Mouse (Mus musculus) liver, adult 2 months (tissue): ENCODE measurements around the gene Pla2g15.

Experiments used
- CTCF ChIP-seq: fragments of 200-500 bp; IDR thresholded peaks from 2 replicates; pipeline ENCODE4 v1.5.1; 2011; ENCODE audit warnings: low read depth, low read length, control low read depth
- POLR2A ChIP-seq: fragments of 200-500 bp; IDR thresholded peaks from 2 replicates; pipeline ENCODE4 v1.6.1; 2011; ENCODE audit warnings: low read length, control low read depth; ENCODE audit not compliant: insufficient read depth; ENCODE audit errors: extremely low read depth

DNA sequence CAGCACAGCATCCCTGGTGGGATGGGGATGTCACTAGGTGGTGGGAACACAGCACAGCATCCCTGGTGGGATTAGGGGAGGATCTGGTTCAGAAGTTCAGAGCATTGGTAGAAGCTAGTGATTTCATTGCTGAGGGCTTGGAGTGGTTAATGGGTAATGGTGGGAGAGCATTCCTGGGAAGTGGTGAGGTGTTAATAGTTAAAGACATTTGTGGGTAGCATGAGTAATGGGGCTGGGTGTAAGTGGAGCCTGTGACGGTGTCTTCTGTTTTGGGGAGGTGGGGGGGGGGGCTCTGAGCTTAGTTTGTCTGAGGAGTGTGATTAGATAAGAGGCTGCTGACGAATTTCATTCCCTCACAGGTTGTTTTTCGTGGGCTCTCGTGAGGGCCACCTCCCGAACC lies 43.9 kb downstream of the Pla2g15 start:
- no peak for TF ChIP-seq CTCF
- TF ChIP-seq POLR2A: no peak
